Mouse (Mus musculus) granulocyte monocyte progenitor cell, adult 5-6 weeks (primary cell): ENCODE results near the gene Mbip. TPM values are rescaled to one million over a fixed set of nuclear protein-coding genes. Genes with fewer than 3 reads are reported as not detected.

Source experiments
- ATAC-seq: replicated peaks from 2 replicates; pipeline ENCODE4 v1.8.0; 2016; ENCODE audit warnings: mild to moderate bottlenecking, moderate TSS enrichment, inconsistent platforms; ENCODE audit not compliant: poor library complexity, severe bottlenecking
- total RNA-seq, 2 experiments: library from RNA; stranded (forward) in 1 of 2; stranded (reverse) in 1 of 2; fragments of 200-712, 200-1000 nt in 1 of 2; fragments of >200 nt in 1 of 2; fragmentation: Nextera tagmentation in 1 of 2; gene quantifications; 2 replicates each; pipeline ENCODE4 v1.2.3; 2014 to 2017

Gene Mbip
- total RNA-seq (2014; fragmentation: Nextera tagmentation) (10.9 and 23.8 TPM in 2 replicates), total RNA-seq (2017) (22.6 and 33.1 TPM in 2 replicates)

GRCm38 (mm10) chr12:56345367-56346089 is at the start of gene Mbip:
Mbip (minus strand) TSS chr12:56345894.
- ATAC-seq = peak; percentile 100

GRCm38 (mm10) chr12:56387647-56388205 is 42.0 kb upstream of the Mbip start:
- no peak for ATAC-seq

- no peak for ATAC-seq
Observed at GRCm38 (mm10) chr12:56386955-56387646, 41.4 kb upstream of the Mbip start.

GRCm38 (mm10) chr12:56344771-56345314 is 851 bp downstream of the Mbip start:
- no peak for ATAC-seq

- ATAC-seq = no peak
Observed at GRCm38 (mm10) chr12:56339295-56340056, 6.2 kb downstream of the Mbip start.

- ATAC-seq = no peak
Observed at GRCm38 (mm10) chr12:56333461-56333860, 12.2 kb downstream of the Mbip start.

GRCm38 (mm10) chr12:56332475-56332874 is 13.2 kb downstream of the Mbip start:
- ATAC-seq = no peak

GRCm38 (mm10) chr12:56327448-56327998 is 18.2 kb downstream of the Mbip start:
- no peak for ATAC-seq

GRCm38 (mm10) chr12:56325851-56326250 is 19.8 kb downstream of the Mbip start:
- ATAC-seq = no peak

GRCm38 (mm10) chr12:56318941-56319340 is 26.8 kb downstream of the Mbip start:
- ATAC-seq = no peak

GRCm38 (mm10) chr12:56318059-56318458 is 27.6 kb downstream of the Mbip start:
- ATAC-seq = no peak

- ATAC-seq = no peak
Observed at GRCm38 (mm10) chr12:56305758-56306157, 39.9 kb downstream of the Mbip start.

GRCm38 (mm10) chr12:56302321-56303017 is 43.2 kb downstream of the Mbip start:
- no peak for ATAC-seq

- peak; percentile 55; the same call in 1 of the 2 replicates for ATAC-seq
Observed at GRCm38 (mm10) chr12:56301487-56302293, 44.0 kb downstream of the Mbip start.

- no peak for ATAC-seq
Observed at GRCm38 (mm10) chr12:56299610-56300009, 46.1 kb downstream of the Mbip start.

- ATAC-seq = no peak
Observed at GRCm38 (mm10) chr12:56298919-56299318, 46.8 kb downstream of the Mbip start.

- ATAC-seq = no peak
Observed at GRCm38 (mm10) chr12:56297921-56298830, 47.5 kb downstream of the Mbip start.

- no peak for ATAC-seq
Observed at GRCm38 (mm10) chr12:56297099-56297498, 48.6 kb downstream of the Mbip start.
